Mouse (Mus musculus) testis, adult 2 months (tissue): ENCODE measurements around the gene Cngb1.

Experiments
- CTCF ChIP-seq: fragments of 200-500 bp; IDR thresholded peaks from 2 replicates; pipeline ENCODE4 v1.5.1; 2012; ENCODE audit warnings: low read depth, mild to moderate bottlenecking, inconsistent platforms, low read length, moderate library complexity; ENCODE audit not compliant: control insufficient read depth, insufficient read depth, insufficient replicate concordance
- POLR2A ChIP-seq: fragments of 200-500 bp; IDR thresholded peaks from 2 replicates; pipeline ENCODE4 v1.6.1; 2012; ENCODE audit warnings: low read depth, mild to moderate bottlenecking, inconsistent platforms, low read length, moderate library complexity; ENCODE audit not compliant: control insufficient read depth

GRCm38 (mm10) chr8:95348811-95349630 is 42.6 kb upstream of the Cngb1 start:
- TF ChIP-seq CTCF (no peak), POLR2A (no peak)
